Mouse (Mus musculus) embryonic facial prominence, embryonic 10.5 days (tissue): ENCODE data around the gene Bmpr1a. TPM values are rescaled to one million over a fixed set of nuclear protein-coding genes. Genes with fewer than 3 reads are reported as not detected.

ENCODE experiments used
- DNase-seq: peaks from one replicate; pipeline ENCODE4 v3.0.0-alpha.2; 2017; ENCODE audit warnings: low spot score
- H3K27ac ChIP-seq: fragments of 300-500 bp; sonication (generic); replicated peaks from 2 replicates; pipeline ENCODE4 v1.5.1; 2016; ENCODE audit warnings: mild to moderate bottlenecking
- H3K27me3 ChIP-seq: fragments of 300-500 bp; sonication (generic); replicated peaks from 2 replicates; pipeline ENCODE4 v1.6.1; 2016; ENCODE audit warnings: low read depth, mild to moderate bottlenecking; ENCODE audit not compliant: poor library complexity, severe bottlenecking
- H3K36me3 ChIP-seq: fragments of 300-500 bp; sonication (generic); replicated peaks from 2 replicates; pipeline ENCODE4 v1.6.1; 2016; ENCODE audit warnings: mild to moderate bottlenecking, moderate library complexity
- H3K4me1 ChIP-seq: fragments of 300-500 bp; sonication (generic); 2 replicates; pipeline ENCODE4 v1.6.1; 2016
- H3K4me3 ChIP-seq: fragments of 300-500 bp; sonication (generic); 2 replicates; pipeline ENCODE4 v1.5.1; 2016; ENCODE audit warnings: mild to moderate bottlenecking, moderate library complexity
- H3K9me3 ChIP-seq: fragments of 300-500 bp; sonication (generic); 2 replicates; pipeline ENCODE4 v1.6.1; 2016; ENCODE audit warnings: mild to moderate bottlenecking
- WGBS: fragments of 180-500 bp; shearing (Covaris S2); methylation state at CpG from one replicate; pipeline ENCODE4 v1.1.7; 2016; 5-methylcytosine and 5-hydroxymethylcytosine counted together
- polyA plus RNA-seq: library from polyadenylated mRNA; unstranded; fragments of >200 nt; fragmentation: Nextera tagmentation; extraction: Ambion mirVana; gene quantifications from 2 replicates; pipeline ENCODE4 v1.2.1, GENCODE M21; 2016

Bmpr1a gene
- polyA plus RNA-seq, 1 experiment from 2014 or later: 52.8 TPM

- Histone ChIP-seq H3K9me3 (no peaks in the 10 kb centered on the region), H3K4me1 (peaks cover 44% of the 10 kb centered on the region), H3K27me3 (peaks cover 4% of the 10 kb centered on the region; the same call in 1 of the 2 replicates), H3K36me3 (no peaks in the 10 kb centered on the region), H3K27ac (peak overlapping the region; percentile 99), H3K4me3 (peak overlapping the region; percentile 90)
- WGBS: under 1% methylated on average over 103 of the region's 115 CpGs
- peak; percentile 96 for DNase-seq
Measured at GRCm38 (mm10) chr14:34502475-34503324, 441 bp downstream of the Bmpr1a start.

- no peaks in the 10 kb centered on the region for H3K36me3 ChIP-seq
- peak; percentile 74 for DNase-seq
- no peaks in the 10 kb centered on the region for H3K9me3 ChIP-seq
- peaks cover 51% of the 10 kb centered on the region for H3K4me1 ChIP-seq
- peaks cover 4% of the 10 kb centered on the region; the same call in 1 of the 2 replicates for H3K27me3 ChIP-seq
- peak overlapping the region; percentile 90 for H3K4me3 ChIP-seq
- peak overlapping the region; percentile 99 for H3K27ac ChIP-seq
- under 1% methylated on average over 77 of the region's 77 CpGs for WGBS
Measured at GRCm38 (mm10) chr14:34501804-34502474, 1.2 kb downstream of the Bmpr1a start.

DNA sequence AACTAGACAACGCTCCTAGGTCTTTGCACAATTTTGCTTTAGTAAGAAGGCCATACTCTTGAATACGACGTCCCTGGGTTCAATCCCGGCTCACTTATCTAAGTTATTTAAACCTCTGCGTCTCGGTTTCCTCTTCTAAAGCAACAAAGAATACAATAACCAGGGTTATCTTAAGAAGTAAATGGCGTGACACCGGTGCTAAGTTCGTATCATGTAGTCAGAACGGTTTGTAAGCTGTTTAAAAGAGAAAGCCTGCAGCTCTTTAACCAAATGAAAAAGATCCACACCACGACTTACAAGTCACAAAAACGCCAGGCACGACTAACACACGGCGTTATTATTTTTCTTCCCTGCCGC lies 1.7 kb downstream of the Bmpr1a start:
- peak overlapping the region; percentile 90 for H3K4me3 ChIP-seq
- under 1% methylated on average over 16 of the region's 16 CpGs for whole genome bisulfite sequencing
- H3K9me3 ChIP-seq: no peaks in the 10 kb centered on the region
- peaks cover 56% of the 10 kb centered on the region for H3K4me1 ChIP-seq
- peak overlapping the region; percentile 99 for H3K27ac ChIP-seq
- no peaks in the 10 kb centered on the region for H3K36me3 ChIP-seq
- no peak for DNase-seq
- H3K27me3 ChIP-seq: peaks cover 4% of the 10 kb centered on the region; the same call in 1 of the 2 replicates

GRCm38 (mm10) chr14:34500309-34500708 lies 2.8 kb downstream of the Bmpr1a start:
- Histone ChIP-seq H3K27ac (no peak overlapping the region), H3K27me3 (peaks cover 4% of the 10 kb centered on the region; the same call in 1 of the 2 replicates), H3K36me3 (no peaks in the 10 kb centered on the region), H3K4me1 (peaks cover 66% of the 10 kb centered on the region), H3K9me3 (no peaks in the 10 kb centered on the region), H3K4me3 (peak overlapping the region; percentile 90)
- 6% methylated on average over 4 of the region's 4 CpGs for WGBS
- no peak for DNase-seq

DNA sequence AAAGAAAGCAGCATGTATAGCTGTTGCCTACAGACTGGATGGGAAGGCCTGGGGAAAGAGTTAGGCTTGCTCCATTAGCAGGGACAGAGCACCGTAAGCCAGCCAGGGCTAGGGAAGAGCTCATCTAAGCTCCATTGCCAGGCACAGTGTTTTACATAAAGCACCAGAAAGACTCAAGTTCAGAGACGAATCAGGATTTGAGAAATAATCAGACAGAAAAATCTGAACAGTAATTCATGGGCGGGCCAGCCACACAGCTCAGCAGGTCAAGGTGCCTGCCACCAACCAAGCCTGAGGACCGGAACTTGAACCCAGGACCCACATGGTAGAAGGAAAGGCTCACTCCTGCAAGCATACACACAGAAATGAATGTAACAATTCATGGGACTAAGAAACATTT lies 3.5 kb downstream of the Bmpr1a start:
- DNase-seq: no peak
- Histone ChIP-seq H3K4me1 (peaks cover 66% of the 10 kb centered on the region), H3K4me3 (peak overlapping the region; percentile 90)

DNA sequence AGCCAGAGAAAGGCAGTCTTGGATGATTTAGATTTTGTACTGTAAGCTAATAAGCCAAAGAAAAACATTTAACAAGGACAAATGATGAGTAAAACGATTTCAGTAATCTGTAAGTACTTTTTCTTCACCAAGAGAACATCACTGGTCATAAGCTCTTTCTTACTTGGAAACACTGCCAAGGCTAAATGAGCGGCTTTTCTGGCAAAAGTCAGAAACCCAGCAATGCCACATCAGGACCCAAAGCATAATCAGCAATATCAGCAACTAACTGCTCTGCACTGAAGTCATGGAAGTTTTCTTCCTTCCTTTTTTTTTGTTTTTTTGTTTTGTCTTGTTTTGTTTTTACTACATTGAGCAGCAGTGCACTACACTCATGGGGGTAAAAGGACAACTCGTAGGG lies 5.8 kb downstream of the Bmpr1a start:
- Histone ChIP-seq H3K27ac (no peak overlapping the region), H3K9me3 (no peaks in the 10 kb centered on the region), H3K27me3 (no peaks in the 10 kb centered on the region), H3K4me3 (no peak overlapping the region), H3K4me1 (peaks cover 54% of the 10 kb centered on the region), H3K36me3 (no peaks in the 10 kb centered on the region)
- 78% methylated on average over 3 of the region's 3 CpGs for whole genome bisulfite sequencing
- no peak for DNase-seq

More for the DNA sequence above, 3.5 kb downstream of the Bmpr1a start:
- Histone ChIP-seq H3K9me3 (no peaks in the 10 kb centered on the region), H3K36me3 (no peaks in the 10 kb centered on the region), H3K27me3 (peaks cover 4% of the 10 kb centered on the region; the same call in 1 of the 2 replicates), H3K27ac (no peak overlapping the region)
- 74% methylated on average over 4 of the region's 4 CpGs for WGBS

DNA sequence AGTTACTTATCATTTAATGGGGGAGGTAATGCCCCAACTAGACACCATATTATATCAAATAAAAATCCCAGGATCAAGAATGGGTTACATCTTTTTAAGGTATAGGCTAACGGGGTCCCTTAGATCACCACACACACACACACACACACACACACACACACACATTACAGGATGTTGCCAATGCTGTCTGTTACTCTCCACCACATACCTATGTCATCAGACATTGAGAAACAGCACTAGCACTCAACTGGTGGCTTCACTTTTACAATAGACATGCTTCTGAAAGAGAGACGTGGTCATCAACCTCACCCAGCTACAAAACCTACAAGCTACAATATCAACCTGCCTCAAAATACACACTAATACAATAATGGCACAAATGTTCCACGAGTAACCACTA lies 9.5 kb downstream of the Bmpr1a start:
- Histone ChIP-seq H3K27ac (no peak overlapping the region), H3K36me3 (0 out of 2 replicates have a peak, but pooled peaks cover 2% of the 10 kb centered on the region), H3K4me1 (peaks cover 45% of the 10 kb centered on the region), H3K9me3 (no peaks in the 10 kb centered on the region), H3K27me3 (no peaks in the 10 kb centered on the region), H3K4me3 (no peak overlapping the region)
- WGBS: 85% methylated on average over 3 of the region's 3 CpGs
- DNase-seq: no peak

GRCm38 (mm10) chr14:34492688-34493087 lies 10.5 kb downstream of the Bmpr1a start:
- Histone ChIP-seq H3K9me3 (no peaks in the 10 kb centered on the region), H3K4me1 (peaks cover 35% of the 10 kb centered on the region), H3K27me3 (no peaks in the 10 kb centered on the region), H3K27ac (no peak overlapping the region), H3K36me3 (0 out of 2 replicates have a peak, but pooled peaks cover 2% of the 10 kb centered on the region), H3K4me3 (no peak overlapping the region)
- 89% methylated on average over 2 of the region's 2 CpGs for WGBS
- DNase-seq: no peak

- Histone ChIP-seq H3K36me3 (0 out of 2 replicates have a peak, but pooled peaks cover 2% of the 10 kb centered on the region), H3K27ac (no peak overlapping the region), H3K4me1 (peaks cover 18% of the 10 kb centered on the region), H3K27me3 (no peaks in the 10 kb centered on the region), H3K9me3 (no peaks in the 10 kb centered on the region), H3K4me3 (no peak overlapping the region)
- no peak for DNase-seq
- WGBS: 50% methylated on average over 1 of the region's 1 CpGs
Measured at GRCm38 (mm10) chr14:34490965-34491364, 12.2 kb downstream of the Bmpr1a start.

- Histone ChIP-seq H3K27ac (no peak overlapping the region), H3K27me3 (no peaks in the 10 kb centered on the region), H3K4me1 (peaks cover 17% of the 10 kb centered on the region), H3K4me3 (no peak overlapping the region), H3K9me3 (no peaks in the 10 kb centered on the region), H3K36me3 (0 out of 2 replicates have a peak, but pooled peaks cover 2% of the 10 kb centered on the region)
- no peak for DNase-seq
- 81% methylated on average over 2 of the region's 2 CpGs for WGBS
Measured at GRCm38 (mm10) chr14:34489928-34490327, 13.2 kb downstream of the Bmpr1a start.

DNA sequence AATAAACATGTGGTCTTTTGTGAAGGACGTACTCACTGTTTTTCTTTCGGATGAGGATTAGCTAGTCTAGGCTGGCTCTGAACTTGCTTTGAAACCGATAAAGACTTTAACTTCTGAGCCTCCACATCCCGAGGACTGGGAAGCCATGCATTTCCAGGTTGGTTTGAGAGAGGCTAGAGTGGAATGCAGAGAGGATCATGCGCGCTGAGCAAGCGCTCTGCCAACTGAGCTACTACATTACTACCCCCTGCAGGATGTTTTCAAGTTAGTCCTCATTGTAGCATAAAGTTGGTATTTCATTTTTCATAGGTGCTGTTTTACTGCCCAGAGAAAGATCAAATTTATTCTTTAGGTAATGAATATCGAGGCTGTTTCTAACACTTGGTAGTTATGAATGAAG lies 17.0 kb downstream of the Bmpr1a start:
- Histone ChIP-seq H3K36me3 (no peaks in the 10 kb centered on the region), H3K27me3 (no peaks in the 10 kb centered on the region), H3K27ac (no peak overlapping the region), H3K4me1 (peaks cover 31% of the 10 kb centered on the region), H3K9me3 (no peaks in the 10 kb centered on the region), H3K4me3 (no peak overlapping the region)
- 58% methylated on average over 8 of the region's 8 CpGs for WGBS
- no peak for DNase-seq

DNA sequence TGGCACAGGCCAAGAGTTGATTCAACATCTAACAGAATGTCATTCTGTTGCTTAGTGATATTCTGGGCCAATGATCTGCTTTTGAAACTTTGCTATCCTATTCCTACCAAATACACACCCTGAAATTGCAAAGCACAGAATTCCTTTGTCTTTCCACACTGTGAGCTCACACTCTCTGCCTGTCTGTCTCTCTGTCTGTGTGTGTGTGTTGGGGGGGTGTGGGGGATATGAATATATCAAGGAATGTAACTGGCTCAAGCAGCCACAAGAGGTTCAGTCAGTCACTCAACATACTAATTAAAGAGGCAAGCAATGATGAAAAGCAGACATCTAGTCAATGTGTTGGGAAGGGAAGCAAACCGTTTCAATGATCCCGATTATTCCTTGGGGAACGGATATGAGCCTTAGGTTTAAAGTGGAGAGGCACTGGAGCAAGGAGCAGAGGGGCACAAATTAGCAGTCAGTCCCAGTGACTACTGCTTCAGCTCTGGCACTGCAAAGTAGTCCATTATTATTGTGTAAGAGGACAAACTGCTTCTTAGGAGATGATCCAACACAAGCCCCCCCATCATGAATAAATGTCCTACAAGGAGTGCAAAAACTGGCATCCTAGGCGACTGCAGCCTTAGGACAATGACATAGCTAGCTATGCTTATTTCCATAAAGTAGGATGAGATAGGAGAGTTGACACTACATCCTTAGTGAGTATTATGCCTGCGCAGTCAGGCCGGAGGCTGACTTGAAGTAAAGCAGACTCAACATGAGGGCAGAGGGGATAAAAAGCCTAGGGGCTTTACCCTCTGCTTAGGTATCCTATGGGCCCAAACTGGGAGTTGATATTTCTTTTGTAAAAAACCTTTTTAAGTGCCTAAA lies 19.4 kb downstream of the Bmpr1a start:
- Histone ChIP-seq H3K27me3 (no peaks in the 10 kb centered on the region), H3K36me3 (no peaks in the 10 kb centered on the region), H3K9me3 (no peaks in the 10 kb centered on the region), H3K4me1 (peaks cover 19% of the 10 kb centered on the region), H3K4me3 (no peak overlapping the region), H3K27ac (no peak overlapping the region)
- no peak for DNase-seq
- WGBS: 68% methylated on average over 6 of the region's 6 CpGs
